Mouse (Mus musculus): ENCODE measurements at regions not wholly inside any gene's neighbourhood (a gene's known extent, or its start where the extent isn't known, plus 50 kb on each side); places are given as distances from the start of the nearest gene placed in this dataset. TPM values are rescaled to one million over a fixed set of nuclear protein-coding genes. Genes with fewer than 3 reads are reported as not detected.

Small RNA genes lying in the stretch of these regions (microRNA-seq; reads per million reads assigned to microRNA genes)
- gene Gm23075 = not detected

Measured in heart, embryonic 16.5 days (tissue).